Mouse (Mus musculus) G1E (cell line): ENCODE data around the gene Endou. TPM values are rescaled to one million over a fixed set of nuclear protein-coding genes. Genes with fewer than 3 reads are reported as not detected.

ENCODE experiments used
- ATAC-seq: 2 replicates; pipeline ENCODE4 v1.8.0; 2016; ENCODE audit warnings: mild to moderate bottlenecking; ENCODE audit not compliant: insufficient number of reproducible peaks, poor library complexity, low FRiP score, severe bottlenecking; ENCODE audit errors: extremely low read depth
- DNase-seq: peaks from one replicate; pipeline ENCODE4 v3.0.0; 2012; ENCODE audit warnings: low spot score
- H3K27me3 ChIP-seq: 2 replicates; pipeline ENCODE4 v1.6.1; 2012; ENCODE audit warnings: mild to moderate bottlenecking, low read length, inconsistent platforms; ENCODE audit not compliant: insufficient read depth
- H3K36me3 ChIP-seq: replicated peaks from 2 replicates; pipeline ENCODE3; 2012; ENCODE audit warnings: mild to moderate bottlenecking, inconsistent platforms
- H3K4me1 ChIP-seq: 2 replicates; pipeline ENCODE4 v1.6.1; 2012; ENCODE audit warnings: low read depth, low read length, inconsistent platforms, mixed read lengths; ENCODE audit not compliant: insufficient read depth
- H3K4me3 ChIP-seq: 2 replicates; pipeline ENCODE4 v1.5.1; 2012; ENCODE audit warnings: low read depth, mild to moderate bottlenecking, inconsistent platforms, low read length, moderate library complexity, mixed read lengths
- H3K9me3 ChIP-seq: replicated peaks from 2 replicates; pipeline ENCODE4 v1.6.1; 2012; ENCODE audit warnings: inconsistent platforms
- CTCF ChIP-seq: IDR thresholded peaks from 2 replicates; pipeline ENCODE4 v1.5.1; 2012; ENCODE audit warnings: low read depth, low read length, inconsistent platforms, mixed read lengths
- GATA1 ChIP-seq: IDR thresholded peaks from 2 replicates; pipeline ENCODE4 v1.6.1; 2012; ENCODE audit warnings: borderline replicate concordance, low read length, inconsistent platforms, mixed read lengths
- GATA2 ChIP-seq: IDR thresholded peaks from 2 replicates; pipeline ENCODE4 v1.6.1; 2012; ENCODE audit warnings: low read depth, low read length, inconsistent platforms, borderline replicate concordance
- POLR2AphosphoS5 ChIP-seq: IDR thresholded peaks from 2 replicates; pipeline ENCODE4 v1.6.1; 2012; ENCODE audit warnings: low read depth, low read length, inconsistent platforms; ENCODE audit not compliant: insufficient replicate concordance
- TAL1 ChIP-seq: conservative IDR thresholded peaks from 2 replicates; pipeline ENCODE4 v1.6.1; 2012; ENCODE audit warnings: low read depth, low read length, inconsistent platforms, mixed read lengths
- polyA plus RNA-seq: library from polyadenylated mRNA; stranded (reverse); fragments of >175 nt; gene quantifications from 2 replicates; pipeline ENCODE4 v1.2.3, GENCODE M21; 2012
- total RNA-seq, 2 experiments: library from RNA; stranded (forward) in 1 of 2; stranded (reverse) in 1 of 2; fragments of 200-1000 nt in 1 of 2; fragments of >200 nt in 1 of 2; fragmentation: Nextera tagmentation in 1 of 2; gene quantifications; 2 replicates each; pipeline ENCODE4 v1.2.3; 2014 to 2017

The Endou gene
- total and polyA plus RNA-seq, 3 experiments: 0.05 TPM; not detected in 2

- TF ChIP-seq GATA2: no peak
- no peak for TF ChIP-seq GATA1
- TF ChIP-seq POLR2AphosphoS5: no peak
- no peak for TF ChIP-seq TAL1
- TF ChIP-seq CTCF: no peak
- peaks cover 34% of the 10 kb centered on the region; the same call in 1 of the 2 replicates for H3K27me3 ChIP-seq
- no peak for ATAC-seq
- H3K9me3 ChIP-seq: no peaks in the 10 kb centered on the region
- peaks cover 24% of the 10 kb centered on the region for H3K36me3 ChIP-seq
- no peak for DNase-seq
- H3K4me1 ChIP-seq: peaks cover 30% of the 10 kb centered on the region
- H3K4me3 ChIP-seq: peak overlapping the region; percentile 21; the same call in 1 of the 2 replicates
Measured at GRCm38 (mm10) chr15:97749841-97750240, 18.7 kb upstream of the Endou start.

- Histone ChIP-seq H3K9me3 (no peaks in the 10 kb centered on the region), H3K27me3 (peaks cover 34% of the 10 kb centered on the region; the same call in 1 of the 2 replicates), H3K4me1 (peaks cover 33% of the 10 kb centered on the region), H3K36me3 (peaks cover 24% of the 10 kb centered on the region), H3K4me3 (no peak overlapping the region)
- TF ChIP-seq GATA1 (no peak), GATA2 (no peak), POLR2AphosphoS5 (no peak), TAL1 (no peak), CTCF (no peak)
- DNase-seq (no peak), ATAC-seq (no peak)
Measured at GRCm38 (mm10) chr15:97749397-97749796, 18.3 kb upstream of the Endou start.

GRCm38 (mm10) chr15:97748964-97749363 is 17.8 kb upstream of the Endou start:
- no peak for TF ChIP-seq TAL1
- TF ChIP-seq GATA1: no peak
- TF ChIP-seq POLR2AphosphoS5: no peak
- no peak for TF ChIP-seq GATA2
- TF ChIP-seq CTCF: no peak
- peaks cover 37% of the 10 kb centered on the region for H3K4me1 ChIP-seq
- DNase-seq (no peak), ATAC-seq (no peak)
- no peak overlapping the region for H3K4me3 ChIP-seq
- peaks cover 34% of the 10 kb centered on the region; the same call in 1 of the 2 replicates for H3K27me3 ChIP-seq
- no peaks in the 10 kb centered on the region for H3K9me3 ChIP-seq
- peaks cover 27% of the 10 kb centered on the region for H3K36me3 ChIP-seq

GRCm38 (mm10) chr15:97748309-97748708 is 17.2 kb upstream of the Endou start:
- H3K4me1 ChIP-seq: peaks cover 40% of the 10 kb centered on the region
- ATAC-seq: no peak

GRCm38 (mm10) chr15:97747486-97747885 is 16.3 kb upstream of the Endou start:
- Histone ChIP-seq H3K27me3 (peaks cover 40% of the 10 kb centered on the region; the same call in 1 of the 2 replicates), H3K9me3 (no peaks in the 10 kb centered on the region), H3K4me3 (no peak overlapping the region), H3K36me3 (peaks cover 36% of the 10 kb centered on the region), H3K4me1 (peaks cover 40% of the 10 kb centered on the region)
- no peak for DNase-seq
- TF ChIP-seq POLR2AphosphoS5 (no peak), GATA1 (no peak), CTCF (no peak), GATA2 (no peak), TAL1 (no peak)
- no peak for ATAC-seq

More at GRCm38 (mm10) chr15:97748309-97748708, 17.2 kb upstream of the Endou start:
- Histone ChIP-seq H3K4me3 (no peak overlapping the region; the same call in 1 of the 2 replicates), H3K9me3 (no peaks in the 10 kb centered on the region), H3K27me3 (peaks cover 35% of the 10 kb centered on the region; the same call in 1 of the 2 replicates), H3K36me3 (peaks cover 33% of the 10 kb centered on the region)
- TF ChIP-seq GATA1 (no peak), POLR2AphosphoS5 (no peak), CTCF (no peak), GATA2 (no peak), TAL1 (no peak)
- DNase-seq: no peak

- no peak for TF ChIP-seq POLR2AphosphoS5
- no peak overlapping the region for H3K4me3 ChIP-seq
- H3K4me1 ChIP-seq: peaks cover 40% of the 10 kb centered on the region
- no peak for ATAC-seq
- peaks cover 36% of the 10 kb centered on the region for H3K36me3 ChIP-seq
- peaks cover 40% of the 10 kb centered on the region; the same call in 1 of the 2 replicates for H3K27me3 ChIP-seq
- H3K9me3 ChIP-seq: no peaks in the 10 kb centered on the region
- DNase-seq: no peak
Measured at GRCm38 (mm10) chr15:97746748-97747147, 15.6 kb upstream of the Endou start.

GRCm38 (mm10) chr15:97746278-97746677 is 15.1 kb upstream of the Endou start:
- TF ChIP-seq GATA1 (no peak), GATA2 (no peak)
- no peak for ATAC-seq
- Histone ChIP-seq H3K36me3 (peaks cover 36% of the 10 kb centered on the region), H3K4me3 (no peak overlapping the region), H3K9me3 (no peaks in the 10 kb centered on the region), H3K27me3 (peaks cover 40% of the 10 kb centered on the region; the same call in 1 of the 2 replicates), H3K4me1 (peaks cover 40% of the 10 kb centered on the region)
- no peak for DNase-seq
